15 mouse cellular contexts compared by ENCODE assay signal in genomic region chr1:36074968-36075367, GRCm38 (mm10). TPM values are rescaled to one million over a fixed set of nuclear protein-coding genes. Genes with fewer than 3 reads are reported as not detected.
DNase-seq lines count a peak whose midpoint lies in the region; ATAC-seq lines count a peak whose summit lies in the region.
"Had no signal": no experiment of that assay in that cellular context is flagged by ENCODE, and none has a peak within 500 bp of the region (broad histone marks: within the 10 kb centered on the region; RNA-seq: fewer than 3 reads in every experiment).

No protein-coding gene starts in this region.

- 0 out of 2 replicates have a peak, but pooled peaks cover 2% of the 10 kb centered on the region for H3K36me3 ChIP-seq in heart, embryonic 15.5 days
- H3K36me3 ChIP-seq in liver, embryonic 11.5 days (ENCODE audit: control insufficient read depth, insufficient read depth, low read length), result peaks cover 19% of the 10 kb centered on the region
- H3K36me3 ChIP-seq in stomach, embryonic 16.5 days (ENCODE audit: control insufficient read depth, insufficient read depth, low read length), result no peaks in the 10 kb centered on the region

- H3K4me1 ChIP-seq in heart, embryonic 15.5 days (replicated peaks), result peaks cover 71% of the 10 kb centered on the region
- peaks cover 62% of the 10 kb centered on the region for H3K4me1 ChIP-seq in liver, embryonic 11.5 days (replicated peaks; ENCODE audit: control insufficient read depth, insufficient read depth, low read length)
- peaks cover 71% of the 10 kb centered on the region for H3K4me1 ChIP-seq in stomach, embryonic 16.5 days (ENCODE audit: control insufficient read depth, insufficient read depth, low read length)

- H3K9me3 ChIP-seq in heart, embryonic 15.5 days (replicated peaks), result no peaks in the 10 kb centered on the region
- no peaks in the 10 kb centered on the region for H3K9me3 ChIP-seq in liver, embryonic 11.5 days (ENCODE audit: control insufficient read depth, low read length)
- no peaks in the 10 kb centered on the region for H3K9me3 ChIP-seq in stomach, embryonic 16.5 days (replicated peaks; ENCODE audit: control insufficient read depth, low read length)
- H3K9me3 ChIP-seq: embryonic facial prominence, embryonic 12.5 days; hindbrain, embryonic 13.5 days; lung, embryonic 15.5 days had no signal

- H3K4me2 ChIP-seq in heart, embryonic 15.5 days, result no peak overlapping the region
- no peak overlapping the region for H3K4me2 ChIP-seq in liver, embryonic 11.5 days
- H3K4me2 ChIP-seq in stomach, embryonic 16.5 days (ENCODE audit: low read depth, low read length), result no peak overlapping the region
- H3K4me2 ChIP-seq: embryonic facial prominence, embryonic 12.5 days; lung, embryonic 15.5 days had no signal

- no peak overlapping the region for H3K9ac ChIP-seq in heart, embryonic 15.5 days
- no peak overlapping the region for H3K9ac ChIP-seq in liver, embryonic 11.5 days (ENCODE audit: low read depth, low read length)
- H3K9ac ChIP-seq in stomach, embryonic 16.5 days (ENCODE audit: low read length), result no peak overlapping the region
- H3K9ac ChIP-seq: embryonic facial prominence, embryonic 12.5 days; hindbrain, embryonic 13.5 days; lung, embryonic 15.5 days had no signal

- ATAC-seq in heart, embryonic 15.5 days (replicated peaks; ENCODE audit: insufficient number of reproducible peaks, insufficient read depth, low FRiP score, low read depth), result no peak
- ATAC-seq in liver, embryonic 11.5 days (replicated peaks; ENCODE audit: low FRiP score), result no peak; the same call in 1 of the 2 replicates
- no peak for ATAC-seq in stomach, embryonic 16.5 days (ENCODE audit: insufficient read depth, low FRiP score)

- DNase-seq in heart, adult 9 months (ENCODE audit: low spot score in 2 of 2), result no peak
- peak; percentile 92 for DNase-seq in kidney, adult 9 months
- DNase-seq in liver, embryonic 11.5 days (ENCODE audit: low spot score), result no peak
- no peak for DNase-seq in spleen, postnatal 36 days (ENCODE audit: low spot score in 2 of 2)
- DNase-seq in frontal cortex, postnatal 14 days (ENCODE audit: low spot score in 2 of 2), result no peak
- DNase-seq in urinary bladder, postnatal 10 days (ENCODE audit: low spot score), result no peak
- DNase-seq: cerebellum, postnatal 36 days; layer of hippocampus, postnatal 36 days; left cerebral cortex, postnatal 4 days; thymus, postnatal 4 days had no signal

- H3K4me3 ChIP-seq in heart, embryonic 15.5 days, result no peak overlapping the region
- no peak overlapping the region for H3K4me3 ChIP-seq in liver, embryonic 11.5 days (ENCODE audit: low read depth, low read length)
- H3K4me3 ChIP-seq in stomach, embryonic 16.5 days (replicated peaks; ENCODE audit: low read length), result no peak overlapping the region
- H3K4me3 ChIP-seq: embryonic facial prominence, embryonic 12.5 days; hindbrain, embryonic 13.5 days; lung, embryonic 15.5 days had no signal

- 80% methylated on average over 7 of the region's 7 CpGs for WGBS in heart, embryonic 15.5 days
- WGBS in liver, embryonic 11.5 days, result 82% methylated on average over 7 of the region's 7 CpGs
- WGBS in stomach, embryonic 16.5 days, result 69% methylated on average over 7 of the region's 7 CpGs

- no peaks in the 10 kb centered on the region for H3K27me3 ChIP-seq in heart, embryonic 15.5 days
- H3K27me3 ChIP-seq in liver, embryonic 11.5 days (replicated peaks; ENCODE audit: control insufficient read depth, insufficient read depth, low read length), result no peaks in the 10 kb centered on the region
- no peaks in the 10 kb centered on the region for H3K27me3 ChIP-seq in stomach, embryonic 16.5 days (ENCODE audit: control insufficient read depth, insufficient read depth, low read length)
- H3K27me3 ChIP-seq: embryonic facial prominence, embryonic 12.5 days; hindbrain, embryonic 13.5 days; lung, embryonic 15.5 days had no signal

- peak overlapping the region; percentile 22; the same call in 1 of the 2 replicates for H3K27ac ChIP-seq in heart, embryonic 15.5 days
- H3K27ac ChIP-seq in liver, embryonic 11.5 days (ENCODE audit: low read depth, low read length), result peak overlapping the region; percentile 65; the same call in 1 of the 2 replicates
- H3K27ac ChIP-seq in stomach, embryonic 16.5 days (ENCODE audit: low read length), result 0 out of 2 replicates have a peak overlapping the region, but pooled peaks have one; percentile 25
- H3K27ac ChIP-seq: embryonic facial prominence, embryonic 12.5 days; hindbrain, embryonic 13.5 days; lung, embryonic 15.5 days had no signal

RNA-seq across cellular contexts. Expression of gene Hs6st1, which starts 6.8 kb away (rescaled TPM):
- 8.0 and 12.5 TPM in 2 replicates for polyA plus RNA-seq in heart, embryonic 15.5 days (2015; fragmentation: Nextera tagmentation; extraction: Ambion mirVana)
- polyA plus RNA-seq in liver, embryonic 11.5 days (2014; fragmentation: Nextera tagmentation; extraction: Ambion mirVana), result 11.1 and 15.0 TPM in 2 replicates
- polyA plus RNA-seq in stomach, embryonic 16.5 days (2015; fragmentation: Nextera tagmentation; extraction: Ambion mirVana), result 4.8 and 5.2 TPM in 2 replicates
